Mouse (Mus musculus) liver, embryonic 15.5 days (tissue): ENCODE data around the gene Gsg1l. TPM values are rescaled to one million over a fixed set of nuclear protein-coding genes. Genes with fewer than 3 reads are reported as not detected.

Experiments used
- ATAC-seq: fragments of 200-750 bp; cut with Nextera tagmentation; 2 replicates; pipeline ENCODE4 v1.8.0; 2017; ENCODE audit warnings: moderate number of reproducible peaks, mild to moderate bottlenecking, moderate library complexity; ENCODE audit not compliant: insufficient read depth
- H3K27ac ChIP-seq: fragments of 300-500 bp; sonication (generic); replicated peaks from 2 replicates; pipeline ENCODE4 v1.5.1; 2015; ENCODE audit warnings: mild to moderate bottlenecking, inconsistent platforms
- H3K27me3 ChIP-seq: fragments of 300-500 bp; sonication (generic); 2 replicates; pipeline ENCODE4 v1.6.1; 2015; ENCODE audit warnings: mild to moderate bottlenecking, inconsistent platforms
- H3K36me3 ChIP-seq: fragments of 300-500 bp; sonication (generic); replicated peaks from 2 replicates; pipeline ENCODE4 v1.6.1; 2015; ENCODE audit warnings: moderate library complexity, mild to moderate bottlenecking, inconsistent platforms
- H3K4me1 ChIP-seq: fragments of 300-500 bp; sonication (generic); replicated peaks from 2 replicates; pipeline ENCODE4 v1.6.1; 2015; ENCODE audit warnings: inconsistent platforms
- H3K4me2 ChIP-seq: fragments of 300-500 bp; sonication (generic); 2 replicates; pipeline ENCODE4 v1.6.1; 2015; ENCODE audit warnings: moderate library complexity, mild to moderate bottlenecking, inconsistent platforms
- H3K4me3 ChIP-seq: fragments of 300-500 bp; sonication (generic); replicated peaks from 2 replicates; pipeline ENCODE4 v1.5.1; 2015; ENCODE audit warnings: mild to moderate bottlenecking, inconsistent platforms
- H3K9ac ChIP-seq: fragments of 300-500 bp; sonication (generic); 2 replicates; pipeline ENCODE4 v1.6.1; 2015; ENCODE audit warnings: moderate library complexity, mild to moderate bottlenecking, inconsistent platforms
- H3K9me3 ChIP-seq: fragments of 300-500 bp; sonication (generic); replicated peaks from 2 replicates; pipeline ENCODE4 v1.6.1; 2016; ENCODE audit warnings: inconsistent platforms
- WGBS: fragments of 180-500 bp; shearing (Covaris S2); methylation state at CpG from one replicate; pipeline ENCODE4 v1.1.7; 2015; ENCODE audit warnings: mixed read lengths; ENCODE audit not compliant: insufficient replicate concordance; 5-methylcytosine and 5-hydroxymethylcytosine counted together
- polyA plus RNA-seq: library from polyadenylated mRNA; unstranded; fragments of >200 nt; fragmentation: Nextera tagmentation; extraction: Ambion mirVana; gene quantifications from 2 replicates; pipeline ENCODE4 v1.2.1, GENCODE M21; 2015

Gsg1l gene
- polyA plus RNA-seq, 1 experiment from 2014 or later, result 0.09 TPM

GRCm38 (mm10) chr7:126081727-126082285, 405 bp downstream of the Gsg1l start:
- no peak for ATAC-seq
- Histone ChIP-seq H3K4me1 (no peaks in the 10 kb centered on the region), H3K27ac (no peak overlapping the region), H3K9me3 (no peaks in the 10 kb centered on the region), H3K4me3 (peak overlapping the region; percentile 28), H3K9ac (no peak overlapping the region), H3K36me3 (no peaks in the 10 kb centered on the region), H3K4me2 (peak overlapping the region; percentile 51), H3K27me3 (peaks cover 94% of the 10 kb centered on the region)
- 1% methylated on average over 80 of the region's 80 CpGs for WGBS

GRCm38 (mm10) chr7:126080949-126081654, 1.1 kb downstream of the Gsg1l start:
- Histone ChIP-seq H3K4me3 (no peak overlapping the region), H3K27me3 (peaks cover 87% of the 10 kb centered on the region), H3K9me3 (no peaks in the 10 kb centered on the region), H3K27ac (no peak overlapping the region), H3K9ac (no peak overlapping the region), H3K36me3 (no peaks in the 10 kb centered on the region), H3K4me2 (peak overlapping the region; percentile 51; the same call in 1 of the 2 replicates), H3K4me1 (no peaks in the 10 kb centered on the region)
- WGBS, result 18% methylated on average over 16 of the region's 16 CpGs
- ATAC-seq, result no peak

- no peak overlapping the region for H3K4me3 ChIP-seq
- no peaks in the 10 kb centered on the region for H3K9me3 ChIP-seq
- H3K4me2 ChIP-seq, result no peak overlapping the region
- no peak overlapping the region for H3K9ac ChIP-seq
- no peaks in the 10 kb centered on the region for H3K4me1 ChIP-seq
- H3K27ac ChIP-seq, result no peak overlapping the region
- whole genome bisulfite sequencing, result 81% methylated on average over 1 of the region's 1 CpGs
- no peaks in the 10 kb centered on the region for H3K36me3 ChIP-seq
- no peak for ATAC-seq
- peaks cover 46% of the 10 kb centered on the region for H3K27me3 ChIP-seq
Measured at GRCm38 (mm10) chr7:126076935-126077334, 5.3 kb downstream of the Gsg1l start.

- H3K9me3 ChIP-seq, result no peaks in the 10 kb centered on the region
- H3K4me1 ChIP-seq, result no peaks in the 10 kb centered on the region
- H3K36me3 ChIP-seq, result no peaks in the 10 kb centered on the region
- H3K4me3 ChIP-seq, result no peak overlapping the region
- H3K27me3 ChIP-seq, result peaks cover 27% of the 10 kb centered on the region
- H3K9ac ChIP-seq, result no peak overlapping the region
- H3K4me2 ChIP-seq, result no peak overlapping the region
- 12% methylated on average over 9 of the region's 9 CpGs for WGBS
- ATAC-seq, result no peak
- H3K27ac ChIP-seq, result no peak overlapping the region
Measured at GRCm38 (mm10) chr7:126075058-126075457, 7.2 kb downstream of the Gsg1l start.

GRCm38 (mm10) chr7:126070321-126070720, 11.9 kb downstream of the Gsg1l start:
- Histone ChIP-seq H3K36me3 (no peaks in the 10 kb centered on the region), H3K9ac (no peak overlapping the region), H3K4me2 (no peak overlapping the region), H3K27ac (no peak overlapping the region), H3K4me3 (no peak overlapping the region), H3K27me3 (peaks cover 4% of the 10 kb centered on the region; the same call in 1 of the 2 replicates), H3K9me3 (no peaks in the 10 kb centered on the region), H3K4me1 (no peaks in the 10 kb centered on the region)
- no peak for ATAC-seq
- 71% methylated on average over 4 of the region's 4 CpGs for WGBS

- no peaks in the 10 kb centered on the region for H3K36me3 ChIP-seq
- no peak overlapping the region for H3K4me2 ChIP-seq
- 59% methylated on average over 14 of the region's 14 CpGs for WGBS
- no peak overlapping the region for H3K9ac ChIP-seq
- ATAC-seq, result no peak
- no peaks in the 10 kb centered on the region for H3K9me3 ChIP-seq
- no peaks in the 10 kb centered on the region for H3K4me1 ChIP-seq
- no peak overlapping the region for H3K4me3 ChIP-seq
- no peak overlapping the region for H3K27ac ChIP-seq
- peaks cover 7% of the 10 kb centered on the region; the same call in 1 of the 2 replicates for H3K27me3 ChIP-seq
Measured at GRCm38 (mm10) chr7:126066777-126067176, 15.4 kb downstream of the Gsg1l start.

- WGBS, result 52% methylated on average over 5 of the region's 5 CpGs
- H3K4me1 ChIP-seq, result no peaks in the 10 kb centered on the region
- H3K27me3 ChIP-seq, result peaks cover 12% of the 10 kb centered on the region; the same call in 1 of the 2 replicates
- no peak overlapping the region for H3K4me3 ChIP-seq
- no peak overlapping the region for H3K9ac ChIP-seq
- H3K9me3 ChIP-seq, result no peaks in the 10 kb centered on the region
- H3K4me2 ChIP-seq, result no peak overlapping the region
- H3K27ac ChIP-seq, result no peak overlapping the region
- no peak for ATAC-seq
- no peaks in the 10 kb centered on the region for H3K36me3 ChIP-seq
Measured at GRCm38 (mm10) chr7:126065243-126065876, 16.9 kb downstream of the Gsg1l start.

- Histone ChIP-seq H3K4me2 (no peak overlapping the region), H3K4me1 (no peaks in the 10 kb centered on the region), H3K27ac (no peak overlapping the region), H3K4me3 (no peak overlapping the region), H3K27me3 (0 out of 2 replicates have a peak, but pooled peaks cover 13% of the 10 kb centered on the region), H3K36me3 (no peaks in the 10 kb centered on the region), H3K9me3 (no peaks in the 10 kb centered on the region), H3K9ac (no peak overlapping the region)
- ATAC-seq, result no peak
- 65% methylated on average over 4 of the region's 4 CpGs for WGBS
Measured at GRCm38 (mm10) chr7:126062228-126062627, 20.0 kb downstream of the Gsg1l start.

- WGBS, result 68% methylated on average over 7 of the region's 7 CpGs
Measured at GRCm38 (mm10) chr7:126058918-126059317, 23.3 kb downstream of the Gsg1l start.

GRCm38 (mm10) chr7:126057332-126057914, 24.8 kb downstream of the Gsg1l start:
- no peaks in the 10 kb centered on the region for H3K36me3 ChIP-seq
- H3K4me3 ChIP-seq, result no peak overlapping the region
- no peak overlapping the region for H3K4me2 ChIP-seq
- no peak overlapping the region for H3K27ac ChIP-seq
- no peak overlapping the region for H3K9ac ChIP-seq
- no peak for ATAC-seq
- WGBS, result 55% methylated on average over 10 of the region's 10 CpGs
- H3K9me3 ChIP-seq, result no peaks in the 10 kb centered on the region
- peaks cover 36% of the 10 kb centered on the region; the same call in 1 of the 2 replicates for H3K27me3 ChIP-seq
- H3K4me1 ChIP-seq, result no peaks in the 10 kb centered on the region

More at GRCm38 (mm10) chr7:126058918-126059317, 23.3 kb downstream of the Gsg1l start:
- Histone ChIP-seq H3K4me1 (no peaks in the 10 kb centered on the region), H3K36me3 (no peaks in the 10 kb centered on the region), H3K9me3 (no peaks in the 10 kb centered on the region), H3K4me2 (no peak overlapping the region), H3K4me3 (no peak overlapping the region), H3K27ac (no peak overlapping the region), H3K9ac (no peak overlapping the region), H3K27me3 (peaks cover 35% of the 10 kb centered on the region; the same call in 1 of the 2 replicates)
- ATAC-seq, result no peak

GRCm38 (mm10) chr7:126054574-126054973, 27.6 kb downstream of the Gsg1l start:
- no peak overlapping the region for H3K9ac ChIP-seq
- no peak overlapping the region for H3K4me3 ChIP-seq
- peaks cover 27% of the 10 kb centered on the region; the same call in 1 of the 2 replicates for H3K27me3 ChIP-seq
- no peaks in the 10 kb centered on the region for H3K36me3 ChIP-seq
- WGBS, result 54% methylated on average over 6 of the region's 6 CpGs
- H3K9me3 ChIP-seq, result no peaks in the 10 kb centered on the region
- H3K27ac ChIP-seq, result no peak overlapping the region
- no peaks in the 10 kb centered on the region for H3K4me1 ChIP-seq
- ATAC-seq, result no peak
- no peak overlapping the region for H3K4me2 ChIP-seq
